Mouse (Mus musculus) large intestine, adult 2 months (tissue): ENCODE results near the gene Wwox. TPM values are rescaled to one million over a fixed set of nuclear protein-coding genes. Genes with fewer than 3 reads are reported as not detected.
"Not testable (repeated sequence)": the region's sequence is repeated elsewhere in the genome, so short reads cannot be mapped to it uniquely, and the experiment has no call there.

ENCODE experiments used
- DNase-seq: peaks from one replicate; pipeline ENCODE4 v3.0.0-alpha.2; 2012; ENCODE audit warnings: low read depth, low spot score
- WGBS: fragments of 180-500 bp; shearing (Covaris S2); methylation state at CpG from one replicate; pipeline ENCODE4 v1.1.7; 2018; 5-methylcytosine and 5-hydroxymethylcytosine counted together
- polyA plus RNA-seq: library from polyadenylated mRNA; depleted of rRNA; stranded (reverse); fragments of >200 nt; gene quantifications from 2 replicates; pipeline ENCODE4 v1.2.3, GENCODE M21; 2012

Wwox gene
- polyA plus RNA-seq, 1 experiment: 4.3 TPM

DNA sequence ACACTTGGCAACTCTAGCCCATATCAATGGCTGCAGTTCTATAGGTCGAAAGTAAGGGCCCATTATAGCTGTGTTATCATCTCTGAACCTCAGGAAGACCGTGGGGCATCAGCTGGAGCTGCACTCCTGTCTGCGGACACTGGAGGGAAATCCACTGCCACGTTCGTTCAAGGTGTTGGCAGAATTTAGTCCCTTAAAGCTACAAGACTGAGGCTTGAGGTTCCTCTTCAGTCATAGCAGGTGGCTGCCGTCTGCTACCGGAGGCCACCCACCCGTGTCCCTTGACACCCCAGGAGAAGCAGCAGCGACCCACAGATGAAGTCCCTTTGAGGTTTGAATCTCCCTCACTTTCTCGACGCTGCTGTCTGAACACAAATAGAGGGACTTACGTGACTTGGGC is 376.9 kb downstream of the Wwox start:
- WGBS: 81% methylated on average over 12 of the region's 12 CpGs
- DNase-seq: no peak

DNA sequence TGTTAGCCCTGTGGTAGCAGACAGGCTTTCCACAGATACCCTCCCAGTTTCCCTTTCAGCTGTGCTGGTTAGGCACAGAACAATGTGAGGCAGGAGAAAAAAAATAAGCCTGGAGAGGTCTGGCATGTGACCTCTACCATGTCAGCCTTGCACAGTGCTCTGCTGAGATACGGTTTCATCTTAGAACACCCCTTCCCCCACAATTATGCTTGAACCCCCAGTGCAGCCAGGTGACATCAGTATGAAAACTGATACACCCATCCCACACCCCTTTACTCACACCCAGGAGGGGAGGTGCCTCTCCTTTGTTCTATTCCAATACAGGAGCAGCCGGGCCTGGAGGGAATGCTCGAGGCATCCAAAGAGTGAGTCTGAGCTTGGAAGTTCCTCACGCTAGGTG is 377.5 kb downstream of the Wwox start:
- no peak for DNase-seq
- 73% methylated on average over 4 of the region's 4 CpGs for WGBS

DNA sequence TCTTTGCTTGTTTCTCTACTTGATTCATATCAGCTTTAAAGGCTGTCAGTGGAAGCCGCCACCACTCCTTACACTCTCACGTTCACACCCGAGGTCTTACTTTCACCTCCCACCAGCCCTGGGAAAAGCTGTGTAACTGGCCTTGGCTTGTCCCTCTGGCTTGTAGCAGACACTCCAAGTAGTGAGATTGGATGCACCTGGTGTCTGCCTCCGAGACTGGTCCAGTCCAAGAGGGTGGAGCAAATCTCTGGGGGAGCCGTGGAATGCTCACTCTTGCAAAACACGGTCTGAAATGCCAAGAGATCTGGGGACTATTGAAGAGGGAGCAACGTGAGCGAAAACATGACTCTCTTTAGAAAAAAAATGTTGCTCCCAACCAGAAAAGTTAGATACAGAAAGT is 382.1 kb downstream of the Wwox start:
- WGBS: 64% methylated on average over 8 of the region's 8 CpGs
- no peak for DNase-seq

DNA sequence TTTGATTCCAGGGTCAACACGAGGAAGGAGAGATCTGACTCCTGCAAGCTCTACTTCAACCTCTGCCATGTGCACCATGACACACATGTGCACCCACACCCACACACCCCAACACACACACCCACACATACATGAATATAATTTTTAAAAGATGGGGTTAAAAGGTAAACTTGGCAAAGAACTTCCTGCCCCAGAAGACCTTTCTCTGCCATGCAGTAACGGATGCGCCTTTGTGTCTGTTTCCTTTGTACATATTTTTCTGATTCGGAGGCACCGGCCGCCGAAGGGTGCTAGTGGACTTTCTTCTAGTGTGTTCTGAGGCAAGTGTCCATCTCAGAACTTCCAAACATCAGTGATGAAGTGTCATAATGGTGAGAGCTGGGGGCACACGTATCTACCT is 386.0 kb downstream of the Wwox start:
- DNase-seq: no peak
- WGBS: 86% methylated on average over 8 of the region's 8 CpGs

DNA sequence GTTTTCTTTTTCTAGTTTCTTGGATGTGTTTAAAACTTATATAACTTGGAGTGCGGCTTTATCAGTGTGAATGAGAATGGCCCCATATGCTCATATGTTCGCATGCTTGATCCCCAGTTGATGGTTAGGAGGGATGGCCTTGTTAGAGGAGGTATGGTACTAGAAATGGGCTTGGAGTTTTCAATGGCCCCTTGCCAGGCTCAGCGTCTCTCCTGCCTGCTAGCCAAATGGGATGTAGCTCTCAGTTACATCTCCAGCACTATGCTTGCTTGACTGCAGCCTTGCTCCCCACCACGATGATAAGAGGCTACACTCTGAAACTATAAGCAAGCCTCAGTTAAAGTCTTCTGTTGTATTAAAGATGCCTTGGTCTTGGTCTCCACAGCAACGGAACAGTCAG is 387.5 kb downstream of the Wwox start:
- 81% methylated on average over 5 of the region's 5 CpGs for WGBS
- DNase-seq: no peak

DNA sequence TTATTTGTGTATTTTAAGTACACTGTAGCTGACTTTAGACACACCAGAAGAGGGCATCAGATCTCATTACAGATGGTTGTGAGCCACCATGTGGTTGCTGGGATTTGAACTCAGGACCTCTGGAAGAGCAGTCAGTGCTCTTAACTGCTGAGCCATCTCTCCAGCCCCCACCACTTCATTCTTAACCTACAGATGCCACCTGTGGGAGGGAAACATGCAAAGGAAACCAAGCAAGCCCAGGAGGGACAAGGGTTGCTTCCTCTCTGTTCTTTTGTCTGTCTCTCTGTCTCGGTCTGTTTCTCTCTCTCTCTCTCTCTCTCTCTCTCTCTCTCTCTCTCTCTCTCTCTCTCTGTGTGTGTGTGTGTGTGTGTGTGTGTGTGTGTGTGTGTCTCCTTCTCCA is 388.4 kb downstream of the Wwox start:
- DNase-seq: not testable (repeated sequence)
- 60% methylated on average over 1 of the region's 1 CpGs for WGBS

DNA sequence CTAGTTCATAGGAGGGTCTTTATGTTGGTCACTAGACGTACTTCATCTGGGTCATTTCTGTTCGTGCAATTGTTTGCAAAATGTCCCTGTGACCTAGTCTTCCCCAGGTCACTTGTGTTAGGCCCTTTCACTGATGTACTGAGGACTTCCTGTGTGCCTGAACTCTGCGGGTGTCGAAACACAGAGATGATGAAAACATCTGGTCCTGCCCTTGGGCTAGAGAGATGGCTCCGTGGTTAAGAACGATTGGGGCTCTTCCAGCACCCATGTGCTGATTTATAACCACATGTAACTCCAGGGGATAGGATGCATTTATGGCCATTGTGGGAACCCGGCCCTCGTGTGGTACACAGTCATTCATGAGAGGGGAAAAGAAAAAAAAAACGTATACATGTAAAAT is 392.1 kb downstream of the Wwox start:
- 62% methylated on average over 9 of the region's 9 CpGs for WGBS
- DNase-seq: no peak

DNA sequence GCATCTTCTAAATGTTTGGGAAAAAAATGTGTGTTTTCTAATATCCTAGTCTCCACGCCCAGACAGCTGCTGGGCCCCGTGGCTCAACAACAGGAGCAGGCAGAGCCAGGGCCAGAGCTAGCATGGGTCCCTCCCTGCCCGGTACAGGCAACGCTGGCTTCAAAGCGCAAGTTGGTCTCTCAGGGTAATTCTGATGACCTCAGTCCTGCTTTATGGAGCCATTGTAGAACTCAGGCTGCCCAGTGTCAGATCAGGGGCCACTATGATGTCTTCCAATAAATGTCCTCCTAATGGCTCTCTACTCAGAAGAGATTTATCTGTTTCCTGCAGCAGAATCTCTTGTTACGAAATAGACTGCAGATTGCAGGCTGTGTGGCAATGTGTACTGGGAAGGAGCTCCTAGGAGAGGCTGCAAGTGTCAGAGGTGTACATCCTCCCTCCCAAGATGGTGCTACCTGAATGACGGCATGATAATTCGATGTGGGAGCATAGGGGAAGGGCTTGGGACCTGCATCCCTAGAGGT is 392.9 kb downstream of the Wwox start:
- 71% methylated on average over 8 of the region's 8 CpGs for WGBS
- DNase-seq: no peak

DNA sequence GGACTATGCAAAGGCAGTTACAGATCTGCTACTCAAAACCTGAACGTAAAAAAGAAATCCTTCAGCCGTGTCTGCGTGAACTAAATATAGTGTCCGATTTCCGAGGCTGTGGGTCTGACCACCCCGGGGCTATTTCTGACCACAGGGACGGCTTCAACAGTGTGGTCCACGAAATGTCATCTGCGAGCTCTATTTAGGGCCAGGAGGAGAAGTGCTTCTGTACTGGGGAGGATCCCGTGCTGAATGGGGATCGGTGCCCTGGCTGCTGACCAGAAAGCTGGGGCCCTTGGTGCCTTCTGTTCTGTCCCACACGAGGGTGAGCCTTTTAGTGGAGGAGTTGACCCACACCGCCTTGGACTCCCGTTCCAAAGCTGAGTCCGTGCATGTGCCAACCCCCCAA is 395.3 kb downstream of the Wwox start:
- DNase-seq: no peak
- WGBS: 89% methylated on average over 15 of the region's 15 CpGs

DNA sequence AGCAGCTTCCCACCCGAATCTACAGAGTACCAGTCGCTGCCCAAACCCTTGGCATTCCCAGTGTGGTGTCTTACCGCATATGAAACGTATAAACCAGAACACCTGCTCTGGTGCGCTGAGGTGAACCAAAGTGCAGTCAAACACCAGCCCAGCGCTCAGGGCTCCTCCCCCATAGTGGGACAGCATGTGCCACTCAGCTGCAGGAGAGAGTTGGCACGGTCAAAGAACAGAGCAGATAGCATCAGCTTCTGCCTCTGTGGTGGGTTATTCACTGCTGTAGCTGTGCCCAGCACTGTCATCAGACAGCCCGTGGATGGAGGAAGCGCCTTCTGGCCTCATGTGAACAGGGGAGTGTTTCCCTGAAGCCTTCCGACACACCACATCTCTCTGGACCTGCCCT is 400.5 kb downstream of the Wwox start:
- WGBS: 83% methylated on average over 10 of the region's 10 CpGs
- DNase-seq: no peak

DNA sequence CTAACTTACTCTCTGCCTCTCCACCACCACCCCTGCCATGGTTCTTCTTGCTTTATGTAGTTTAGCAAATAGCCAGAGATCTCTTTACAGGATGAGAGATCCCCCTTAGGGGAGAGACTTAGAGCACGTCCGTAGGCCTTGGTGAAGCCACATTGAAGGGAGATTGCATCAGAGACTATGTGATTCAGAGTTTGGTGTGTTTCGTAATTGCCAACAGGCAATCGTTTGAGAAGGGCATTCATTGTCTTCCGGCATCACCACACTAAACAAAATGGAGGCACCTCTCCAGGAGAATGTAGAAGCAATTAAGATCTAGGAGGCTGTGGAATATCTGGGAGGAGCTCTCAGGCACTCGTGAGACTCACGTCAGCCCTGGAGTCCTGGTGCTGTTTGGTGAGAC is 408.2 kb downstream of the Wwox start:
- WGBS: 86% methylated on average over 7 of the region's 7 CpGs
- DNase-seq: no peak

DNA sequence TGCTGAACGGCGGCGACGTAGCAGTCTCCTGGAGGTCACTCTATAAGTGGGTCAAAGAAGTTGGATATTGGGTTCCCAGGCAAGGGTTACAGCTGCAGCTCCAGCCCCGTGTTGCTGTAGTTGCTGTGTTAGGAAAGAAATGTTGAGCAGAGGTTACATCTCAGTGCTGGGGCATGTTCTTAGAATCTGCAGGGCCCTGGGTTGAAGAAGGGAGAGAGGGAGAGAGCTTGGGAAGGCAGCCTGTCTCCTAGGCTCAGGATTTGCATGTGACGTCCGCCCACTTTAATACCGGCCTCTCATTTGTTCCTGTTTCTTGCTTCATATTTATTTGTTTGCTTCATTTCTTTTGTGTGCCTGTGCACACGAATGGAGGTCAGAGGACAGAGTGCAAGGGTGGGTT is 410.0 kb downstream of the Wwox start:
- WGBS: 74% methylated on average over 9 of the region's 9 CpGs

DNA sequence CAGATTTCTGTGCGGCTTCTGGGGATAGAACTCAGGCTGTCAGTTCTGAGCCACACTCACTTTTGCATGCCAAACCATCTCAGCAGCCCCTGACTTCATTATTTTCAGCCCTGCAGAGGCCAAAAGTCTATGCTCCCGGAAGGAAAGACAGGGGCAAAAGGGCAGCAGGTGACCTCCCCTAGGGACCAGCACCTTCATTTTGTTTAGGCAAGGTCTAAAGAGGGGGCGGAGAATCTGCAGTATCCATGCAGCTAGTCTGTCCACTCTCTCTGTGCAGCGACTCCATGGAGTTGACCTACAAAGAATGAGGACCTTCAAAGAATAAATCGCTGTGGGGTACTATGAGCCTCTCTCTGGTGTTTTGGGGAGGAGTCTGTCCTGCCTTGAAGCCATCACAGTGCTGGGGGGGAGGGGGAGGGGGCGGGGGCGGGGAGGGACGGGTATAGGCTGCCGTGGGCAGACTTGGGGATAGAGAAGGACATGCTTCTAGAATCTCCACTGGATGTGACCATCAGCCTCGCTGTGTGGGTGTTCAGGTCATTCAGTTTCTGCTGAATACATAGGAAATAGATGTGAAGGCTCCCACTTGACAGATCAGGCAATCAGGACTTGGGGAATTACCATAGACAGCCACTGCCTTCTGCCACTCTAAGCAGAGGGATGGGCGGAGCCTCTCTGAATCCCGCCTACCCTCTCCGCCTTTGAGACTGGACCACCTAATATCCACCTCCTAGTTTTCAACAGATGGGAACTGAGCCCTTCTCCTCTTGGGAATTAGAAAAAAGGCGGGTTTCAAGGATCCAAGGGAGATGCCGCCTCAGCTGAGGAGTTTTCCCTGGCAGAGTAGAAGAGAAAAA is 410.8 kb downstream of the Wwox start:
- WGBS: 45% methylated on average over 15 of the region's 15 CpGs
- no peak for DNase-seq

More for the DNA sequence above, 410.0 kb downstream of the Wwox start:
- no peak for DNase-seq

DNA sequence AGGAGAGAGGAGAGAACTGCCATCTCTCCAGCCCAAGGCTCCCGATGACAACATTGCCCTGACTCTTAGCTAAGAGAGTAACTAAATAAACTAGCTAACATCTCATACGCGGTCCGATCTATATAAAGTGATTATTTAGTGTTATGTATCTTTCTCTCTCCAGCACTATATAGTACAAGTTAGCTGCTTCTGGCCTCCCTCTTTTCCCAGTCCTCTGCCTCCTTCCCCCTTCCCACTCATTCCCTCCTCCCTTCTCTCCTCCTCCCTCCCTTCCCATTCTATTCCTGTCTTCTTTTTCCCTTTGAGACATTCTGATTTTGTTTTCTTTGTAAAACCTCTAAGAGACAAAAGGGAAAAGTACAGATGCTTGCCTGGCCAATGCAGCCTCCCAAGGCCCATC is 414.3 kb downstream of the Wwox start:
- no peak for DNase-seq
- WGBS: 92% methylated on average over 4 of the region's 4 CpGs

DNA sequence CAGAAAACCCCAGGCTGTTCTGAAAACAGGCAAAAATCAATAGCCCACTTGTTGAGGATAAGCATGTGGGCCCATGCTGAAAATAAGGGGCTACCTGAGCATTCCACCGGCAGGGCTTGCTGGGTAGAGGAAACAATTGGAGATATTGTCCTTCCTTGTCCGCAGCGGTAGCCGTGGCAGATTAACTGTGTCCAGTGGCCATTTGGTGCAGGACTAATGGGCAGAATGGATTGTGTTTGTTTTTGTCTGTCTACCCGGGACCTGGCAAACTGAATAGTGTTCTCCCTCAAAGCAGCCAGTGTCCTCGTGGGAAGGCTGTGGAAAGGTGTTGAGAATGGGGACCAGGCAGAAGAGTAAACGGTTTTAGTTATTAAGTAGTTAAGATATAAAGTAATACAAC is 416.4 kb downstream of the Wwox start:
- no peak for DNase-seq
- WGBS: 74% methylated on average over 7 of the region's 7 CpGs

DNA sequence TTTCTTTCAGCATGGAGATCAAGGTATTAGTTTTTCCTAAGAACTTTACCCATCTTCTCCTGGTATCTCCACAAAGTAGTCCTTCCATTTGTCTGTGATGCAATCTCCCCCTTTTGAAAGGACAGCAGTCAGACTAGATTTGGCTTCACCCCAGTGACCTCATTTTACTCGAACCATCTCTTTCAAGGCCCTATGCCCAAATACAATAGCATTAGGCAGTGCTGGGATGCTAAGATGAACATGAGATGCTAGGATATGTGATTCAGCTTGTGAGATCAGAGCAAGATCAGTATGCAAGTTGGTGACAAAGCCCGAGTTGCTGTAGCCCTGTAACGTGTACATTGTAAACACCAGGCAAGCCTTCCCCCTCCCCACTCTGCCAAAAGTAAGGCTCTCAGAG is 426.5 kb downstream of the Wwox start:
- 75% methylated on average over 3 of the region's 3 CpGs for WGBS
- DNase-seq: no peak

DNA sequence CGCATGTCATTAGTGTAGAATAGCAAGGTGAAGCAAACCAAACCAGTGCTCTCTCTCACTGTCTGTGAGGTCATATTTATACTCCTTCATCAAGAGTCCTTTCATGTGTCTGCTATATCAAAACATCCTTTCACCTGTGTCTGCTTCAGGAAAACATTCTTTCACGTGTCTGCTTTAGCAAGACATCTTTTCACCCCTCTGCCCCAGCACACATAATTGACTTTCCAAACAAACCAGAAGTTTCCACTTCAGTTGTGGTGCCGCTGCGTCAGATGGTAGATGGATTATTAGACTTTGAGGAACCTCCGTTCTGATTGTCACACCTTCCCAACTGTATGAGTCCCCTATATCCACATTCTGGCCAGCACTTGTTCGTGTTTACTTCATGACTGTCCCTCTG is 429.9 kb downstream of the Wwox start:
- DNase-seq: no peak
- WGBS: 94% methylated on average over 6 of the region's 6 CpGs

DNA sequence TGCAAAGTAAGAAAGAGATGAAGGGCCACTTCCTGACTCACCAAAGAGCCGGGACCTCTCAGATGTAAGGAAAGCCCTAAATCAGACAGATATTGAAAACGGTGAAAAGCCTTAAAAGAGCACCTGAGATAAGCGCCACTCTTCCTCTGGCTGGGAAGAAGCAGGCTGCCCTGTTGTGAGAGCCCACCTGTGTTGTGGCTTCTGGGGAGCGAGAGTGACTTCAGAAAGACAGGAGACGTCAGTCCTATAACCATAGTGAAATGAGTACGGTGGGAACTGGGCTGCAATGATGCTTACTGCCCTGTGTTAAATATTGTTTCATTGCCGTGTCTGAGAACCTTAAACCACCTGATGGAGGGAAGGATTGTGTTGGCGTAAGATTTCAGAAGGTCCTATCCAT is 431.0 kb downstream of the Wwox start:
- DNase-seq: no peak
- 90% methylated on average over 8 of the region's 8 CpGs for WGBS

DNA sequence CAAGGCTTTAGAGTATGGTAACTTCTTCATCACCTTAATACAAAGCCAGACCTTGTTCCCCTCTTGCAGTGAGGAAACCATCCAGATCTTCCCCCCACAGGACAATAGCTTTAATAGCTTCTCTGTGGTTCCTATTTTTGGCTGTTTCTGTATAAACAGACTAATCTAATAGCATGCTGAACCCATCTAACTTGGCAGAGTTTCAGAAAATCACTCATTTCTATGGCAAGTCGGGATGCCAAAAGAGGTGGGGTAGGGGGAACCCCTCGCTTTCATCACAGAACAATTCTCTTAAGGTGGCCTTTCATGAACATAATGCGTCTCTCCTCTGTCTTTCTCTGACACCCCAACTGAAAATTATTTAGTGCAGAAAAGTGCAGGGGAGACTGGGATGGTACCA is 433.0 kb downstream of the Wwox start:
- DNase-seq: no peak
- WGBS: 66% methylated on average over 3 of the region's 3 CpGs

DNA sequence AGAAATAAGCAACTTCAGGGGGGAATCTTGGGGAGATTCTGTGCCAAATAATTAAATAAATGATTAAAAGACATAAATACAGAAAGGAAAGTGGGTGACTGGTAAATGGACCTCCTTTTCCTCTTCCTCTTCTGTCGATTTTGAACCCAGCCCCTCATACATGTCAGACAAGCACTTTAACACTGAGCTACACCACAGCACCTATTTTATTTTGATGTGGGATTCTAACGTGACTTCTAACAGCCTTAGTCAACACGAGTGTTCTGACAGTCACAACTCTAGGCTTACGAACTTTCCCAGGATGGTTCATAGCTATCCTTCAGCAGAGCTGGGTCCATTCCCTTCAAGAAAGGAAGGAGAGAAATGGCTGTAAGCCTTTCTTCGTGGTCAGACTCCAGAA is 435.7 kb downstream of the Wwox start:
- DNase-seq: no peak
- 81% methylated on average over 5 of the region's 5 CpGs for WGBS

DNA sequence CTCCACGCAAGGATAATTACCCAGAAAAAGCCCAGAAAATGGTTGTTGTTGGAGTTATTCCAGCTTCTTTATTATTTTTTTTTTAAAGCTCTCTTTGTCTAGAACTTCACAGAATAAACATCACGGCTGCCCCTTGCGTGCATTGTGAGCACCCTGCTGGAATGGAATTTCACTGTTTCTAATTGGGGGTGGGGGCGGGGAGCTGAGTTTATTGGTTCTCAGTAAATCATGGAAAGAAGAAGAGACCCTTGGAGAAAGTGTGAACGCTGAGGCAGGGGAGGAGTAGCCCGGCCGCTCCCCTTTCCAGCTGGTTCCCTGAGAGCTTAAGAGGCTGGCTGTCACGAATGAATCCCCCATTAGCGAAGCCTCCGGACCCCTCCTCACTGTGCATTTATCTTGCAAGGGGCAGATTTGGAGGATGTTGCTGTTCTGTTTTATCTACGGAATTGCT is 436.7 kb downstream of the Wwox start:
- no peak for DNase-seq
- 68% methylated on average over 11 of the region's 11 CpGs for WGBS
